7 mouse cellular contexts compared by ENCODE assay signal in genomic region chr5:140647031-140647760, GRCm38 (mm10). TPM values are rescaled to one million over a fixed set of nuclear protein-coding genes. Genes with fewer than 3 reads are reported as not detected.
A peak's percentile ranks its signal among the peaks of the same experiment; 100 is the strongest.
DNase-seq lines count a peak whose midpoint lies in the region; ATAC-seq lines count a peak whose summit lies in the region.

No protein-coding gene starts in this region.

- 65% methylated on average over 13 of the region's 13 CpGs for WGBS in embryonic facial prominence, embryonic 11.5 days
- 20% methylated on average over 13 of the region's 13 CpGs for WGBS in neural tube, embryonic 15.5 days

- H3K4me2 ChIP-seq in embryonic facial prominence, embryonic 11.5 days (ENCODE audit: low read depth, low read length), result peak overlapping the region; percentile 91
- peak overlapping the region; percentile 97 for H3K4me2 ChIP-seq in neural tube, embryonic 15.5 days

- no peaks in the 10 kb centered on the region for H3K9me3 ChIP-seq in embryonic facial prominence, embryonic 11.5 days (replicated peaks; ENCODE audit: control insufficient read depth, low read length)
- H3K9me3 ChIP-seq in neural tube, embryonic 15.5 days (replicated peaks), result no peaks in the 10 kb centered on the region

- H3K36me3 ChIP-seq in embryonic facial prominence, embryonic 11.5 days (replicated peaks; ENCODE audit: control insufficient read depth, insufficient read depth, low read depth, low read length), result peaks cover 10% of the 10 kb centered on the region
- H3K36me3 ChIP-seq in neural tube, embryonic 15.5 days, result peaks cover 8% of the 10 kb centered on the region; the same call in 1 of the 2 replicates

- peaks cover 14% of the 10 kb centered on the region for H3K4me1 ChIP-seq in embryonic facial prominence, embryonic 11.5 days (ENCODE audit: control insufficient read depth, insufficient read depth, low read length)
- H3K4me1 ChIP-seq in neural tube, embryonic 15.5 days, result peaks cover 67% of the 10 kb centered on the region

- no peak for ATAC-seq in embryonic facial prominence, embryonic 11.5 days (replicated peaks; ENCODE audit: insufficient number of reproducible peaks, low FRiP score, low TSS enrichment, low read depth)
- no peak for ATAC-seq in neural tube, embryonic 15.5 days (ENCODE audit: low FRiP score)

- no peaks in the 10 kb centered on the region for H3K27me3 ChIP-seq in embryonic facial prominence, embryonic 11.5 days (ENCODE audit: control insufficient read depth, insufficient read depth, low read length)
- no peaks in the 10 kb centered on the region for H3K27me3 ChIP-seq in neural tube, embryonic 15.5 days (replicated peaks)

- DNase-seq in kidney, postnatal 10 days, result peak; percentile 29
- no peak for DNase-seq in kidney, postnatal 4 days
- DNase-seq in adrenal gland, postnatal 36 days, result peak; percentile 55 to 61
- DNase-seq in embryonic facial prominence, embryonic 11.5 days (ENCODE audit: low spot score), result no peak
- peak; percentile 45 to 76 for DNase-seq in left cerebral cortex, adult 8-10 months (ENCODE audit: low spot score in 2 of 2)
- DNase-seq in spleen, adult 12 weeks (ENCODE audit: low spot score), result no peak

- no peak overlapping the region for H3K27ac ChIP-seq in embryonic facial prominence, embryonic 11.5 days (replicated peaks; ENCODE audit: low read depth, low read length)
- peak overlapping the region; percentile 95 for H3K27ac ChIP-seq in neural tube, embryonic 15.5 days (replicated peaks)

- H3K4me3 ChIP-seq in embryonic facial prominence, embryonic 11.5 days (ENCODE audit: low read depth, low read length), result peak overlapping the region; percentile 77
- H3K4me3 ChIP-seq in neural tube, embryonic 15.5 days (replicated peaks), result peak overlapping the region; percentile 92

- H3K9ac ChIP-seq in embryonic facial prominence, embryonic 11.5 days (replicated peaks; ENCODE audit: low read length), result peak overlapping the region; percentile 97
- H3K9ac ChIP-seq in neural tube, embryonic 15.5 days (replicated peaks), result peak overlapping the region; percentile 100

RNA-seq across cellular contexts. Expression of gene Ttyh3, which starts 1.6 kb away (rescaled TPM):
- total RNA-seq in adrenal gland, postnatal 36 days (2021), result 100 to 1,000 TPM in 1 of 2 experiments, 10 to 100 TPM in 1; 42.4 to 108 TPM
- 42.5 and 42.8 TPM in 2 replicates for polyA plus RNA-seq in embryonic facial prominence, embryonic 11.5 days (2014; fragmentation: Nextera tagmentation; extraction: Ambion mirVana)
- total RNA-seq in left cerebral cortex, adult 8-10 months (2022), result 100 to 1,000 TPM; 173 to 201 (median 187) TPM
- 58.8 and 63.9 TPM in 2 replicates for polyA plus RNA-seq in neural tube, embryonic 15.5 days (2015; fragmentation: Nextera tagmentation; extraction: Ambion mirVana)

RNA-seq across cellular contexts. Expression of gene Lfng, which starts 40.1 kb away (rescaled TPM):
- 10 to 100 TPM in 1 of 2 experiments, 1 to 10 TPM in 1; 9.6 to 12.7 TPM for total RNA-seq in adrenal gland, postnatal 36 days (2021)
- 13.3 and 13.7 TPM in 2 replicates for polyA plus RNA-seq in embryonic facial prominence, embryonic 11.5 days (2014; fragmentation: Nextera tagmentation; extraction: Ambion mirVana)
- total RNA-seq in left cerebral cortex, adult 8-10 months (2022), result 10 to 100 TPM; 19.9 to 24.1 (median 22.3) TPM
- 16.7 and 19.4 TPM in 2 replicates for polyA plus RNA-seq in neural tube, embryonic 15.5 days (2015; fragmentation: Nextera tagmentation; extraction: Ambion mirVana)

RNA-seq across cellular contexts. Expression of gene Iqce, which starts 55.0 kb away (rescaled TPM):
- 10 to 100 TPM; 18.6 to 19.7 TPM for total RNA-seq in adrenal gland, postnatal 36 days (2021)
- polyA plus RNA-seq in embryonic facial prominence, embryonic 11.5 days (2014; fragmentation: Nextera tagmentation; extraction: Ambion mirVana), result 13.5 and 16.5 TPM in 2 replicates
- 10 to 100 TPM; 45.8 to 52.8 (median 51.2) TPM for total RNA-seq in left cerebral cortex, adult 8-10 months (2022)
- 25.5 and 26.2 TPM in 2 replicates for polyA plus RNA-seq in neural tube, embryonic 15.5 days (2015; fragmentation: Nextera tagmentation; extraction: Ambion mirVana)

RNA-seq across cellular contexts. Expression of gene Brat1, which starts 57.6 kb away (rescaled TPM):
- total RNA-seq in adrenal gland, postnatal 36 days (2021), result 10 to 100 TPM; 16.4 to 25.6 TPM
- 8.8 and 10.3 TPM in 2 replicates for polyA plus RNA-seq in embryonic facial prominence, embryonic 11.5 days (2014; fragmentation: Nextera tagmentation; extraction: Ambion mirVana)
- total RNA-seq in left cerebral cortex, adult 8-10 months (2022), result 10 to 100 TPM; 20.0 to 21.1 (median 21.0) TPM
- 25.9 and 26.9 TPM in 2 replicates for polyA plus RNA-seq in neural tube, embryonic 15.5 days (2015; fragmentation: Nextera tagmentation; extraction: Ambion mirVana)

Comparison
In these comparisons a context has a peak if more than half of its experiments do, and no peak if none do; other contexts are left out.
1. DNase-seq: peak in kidney, postnatal 10 days (single experiment), adrenal gland, postnatal 36 days (2 of 2) and left cerebral cortex, adult 8-10 months (2 of 2); none in kidney, postnatal 4 days (0 of 2), embryonic facial prominence, embryonic 11.5 days (single experiment) and spleen, adult 12 weeks (single experiment).